Mouse (Mus musculus) T-cell, adult 66 days (primary cell): ENCODE data around the gene Pacs2. TPM values are rescaled to one million over a fixed set of nuclear protein-coding genes. Genes with fewer than 3 reads are reported as not detected.

Experiments used
- total RNA-seq, 2 experiments: library from RNA; stranded (reverse); gene quantifications; 3 replicates in 1 of 2; 4 replicates in 1 of 2; pipeline ENCODE4 v1.2.4; 2023

Gene Pacs2
- total RNA-seq = 10 to 100 TPM; 76.2 to 88.3 TPM

GRCm38 (mm10) chr12:113013604-113014558, at the start of gene Pacs2:
Gene Pacs2, plus strand, starts transcription at chr12:113014508.

GRCm38 (mm10) chr12:112976371-112977073, 37.8 kb upstream of the Pacs2 start, which contains the start of gene Btbd6:
Gene Btbd6, plus strand, starts transcription at chr12:112976482.

GRCm38 (mm10) chr12:113000294-113001132, 13.8 kb upstream of the Pacs2 start, which contains the start of gene Brf1:
Gene Brf1, minus strand, starts transcription at chr12:113000704.

GRCm38 (mm10) chr12:113074329-113075062, 60.2 kb downstream of the Pacs2 start, which contains the start of gene Tex22:
Gene Tex22, plus strand, starts transcription at chr12:113074502.

DNA sequence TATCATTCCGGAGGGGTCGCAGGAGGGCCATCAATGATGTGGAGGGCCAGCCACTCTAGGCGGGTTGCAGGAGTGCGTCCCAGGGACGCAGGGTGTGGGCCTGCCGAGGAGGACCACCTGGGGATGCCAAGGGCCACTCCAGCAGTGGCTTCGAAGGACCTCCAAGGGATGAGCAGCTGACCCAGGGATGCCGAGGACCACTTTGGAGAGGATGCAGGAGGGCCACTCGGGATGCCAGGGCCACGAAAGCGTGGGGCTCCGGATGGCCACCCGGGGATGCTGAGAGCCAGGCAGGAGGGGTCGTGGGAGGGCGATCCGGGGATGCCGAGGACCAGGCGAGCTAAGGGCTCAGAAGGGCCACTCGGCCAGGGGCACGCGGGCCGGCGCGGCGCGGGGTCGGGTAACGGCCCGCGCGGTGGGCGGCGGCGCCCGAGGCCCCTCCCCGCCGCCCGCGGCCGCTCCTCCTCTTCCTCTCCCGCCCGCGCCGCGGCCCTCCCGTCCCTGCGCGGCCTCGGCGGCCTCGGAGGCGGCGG, 83.5 kb downstream of the Pacs2 start, which contains the start of gene Mta1:
TSS of gene Mta1 (plus strand) at position 530 of the 533 bp plus-strand sequence.

Other genes starting within 250 kb of the Pacs2 start
- gene Ahnak2, start 211.9 kb upstream of the Pacs2 start, total RNA-seq = under 1 TPM; 0.24 to 0.29 TPM
- 1 to 10 TPM in 1 of 2 experiments, not detected in 1; 1.0 TPM for gene Clba1, start 205.6 kb upstream of the Pacs2 start, total RNA-seq
- 10 to 100 TPM; 37.9 to 38.9 TPM for gene Cdca4, start 185.1 kb upstream of the Pacs2 start, total RNA-seq
- gene Gpr132, start 146.3 kb upstream of the Pacs2 start, total RNA-seq = 100 to 1,000 TPM; 180 to 202 TPM
- 1 to 10 TPM; 7.2 to 8.8 TPM for gene Jag2, start 84.7 kb upstream of the Pacs2 start, total RNA-seq
- 10 to 100 TPM; 20.8 to 20.9 TPM for gene Nudt14, start 72.4 kb upstream of the Pacs2 start, total RNA-seq
- 10 to 100 TPM; 28.7 to 32.4 TPM for gene Btbd6, start 38.0 kb upstream of the Pacs2 start, total RNA-seq
- gene Brf1, start 13.8 kb upstream of the Pacs2 start, total RNA-seq = 100 to 1,000 TPM; 194 to 221 TPM
- 1 to 10 TPM; 2.8 to 3.1 TPM for gene Tex22, start 60.0 kb downstream of the Pacs2 start, total RNA-seq
- 10 to 100 TPM; 95.6 to 98.2 TPM for gene Mta1, start 83.8 kb downstream of the Pacs2 start, total RNA-seq
- gene Crip2, start 125.7 kb downstream of the Pacs2 start, total RNA-seq = 1 to 10 TPM; 5.2 to 7.2 TPM
- gene Crip1, start 131.8 kb downstream of the Pacs2 start, total RNA-seq = 100 to 1,000 TPM; 690 to 824 TPM
- 10 to 100 TPM; 11.0 to 13.7 TPM for gene Tedc1, start 141.9 kb downstream of the Pacs2 start, total RNA-seq
- 1 to 10 TPM in 1 of 2 experiments, under 1 TPM in 1; 0.47 to 1.2 TPM for gene Tmem121, start 171.4 kb downstream of the Pacs2 start, total RNA-seq